Mouse (Mus musculus) gastrocnemius, postnatal 4 days (tissue): ENCODE data around the gene Arl15. TPM values are rescaled to one million over a fixed set of nuclear protein-coding genes. Genes with fewer than 3 reads are reported as not detected.

Source experiments
- DNase-seq, 2 experiments: peaks; one replicate each; pipeline ENCODE4 v3.0.0; 2021 to 2022; ENCODE audit warnings: low spot score in 2 of 2, mixed read lengths in 2 of 2
- total RNA-seq, 2 experiments: library from RNA; stranded (reverse); gene quantifications; 2 replicates each; pipeline ENCODE4 v1.2.3; 2021

The Arl15 gene
- total RNA-seq, 2 experiments from 2014 or later = 12.3 to 13.2 TPM

GRCm38 (mm10) chr13:113915700-113916099, 121.4 kb downstream of the Arl15 start:
- DNase-seq = no peak

GRCm38 (mm10) chr13:113916761-113917160, 122.5 kb downstream of the Arl15 start:
- no peak for DNase-seq

DNA sequence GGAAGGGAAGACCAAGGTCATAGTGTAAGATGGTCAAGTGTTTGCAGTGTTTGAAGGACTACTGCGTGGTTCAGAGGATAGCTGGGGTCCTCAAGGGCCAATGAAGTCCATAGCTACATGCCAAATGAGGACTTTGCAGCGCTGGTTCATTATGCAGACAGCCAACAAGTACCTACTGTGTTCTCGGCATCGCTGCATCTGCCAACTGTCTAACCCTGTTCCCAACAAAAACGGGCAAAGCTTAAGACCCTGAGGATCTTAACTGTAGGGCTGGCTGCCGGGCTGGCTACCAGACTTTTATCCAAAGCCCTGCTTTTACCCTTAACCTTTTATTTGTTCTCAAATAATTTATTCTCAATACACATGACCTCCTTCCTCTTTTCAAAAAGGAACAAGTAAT, 123.1 kb downstream of the Arl15 start:
- DNase-seq = no peak

GRCm38 (mm10) chr13:113917868-113918411, 123.6 kb downstream of the Arl15 start:
- no peak for DNase-seq

DNA sequence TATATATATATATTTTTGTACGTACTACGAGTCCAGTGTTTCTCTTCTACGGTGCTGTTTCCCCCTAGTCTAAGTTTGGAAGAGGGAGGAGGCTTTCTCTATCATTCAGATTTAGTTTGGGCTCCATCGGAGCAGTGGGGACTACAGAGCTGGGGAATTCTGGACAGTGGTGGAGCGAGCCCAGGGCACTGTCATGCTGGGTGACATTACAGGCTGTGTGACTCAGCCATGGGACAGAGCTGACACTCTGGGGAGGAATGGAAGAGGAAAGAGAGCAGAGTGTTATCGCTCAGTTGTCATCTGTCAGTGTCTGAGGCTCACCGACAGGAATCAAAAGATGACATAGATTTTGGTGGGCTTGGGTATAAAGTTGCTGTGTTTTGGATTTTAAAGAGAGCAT, 124.4 kb downstream of the Arl15 start:
- no peak for DNase-seq

DNA sequence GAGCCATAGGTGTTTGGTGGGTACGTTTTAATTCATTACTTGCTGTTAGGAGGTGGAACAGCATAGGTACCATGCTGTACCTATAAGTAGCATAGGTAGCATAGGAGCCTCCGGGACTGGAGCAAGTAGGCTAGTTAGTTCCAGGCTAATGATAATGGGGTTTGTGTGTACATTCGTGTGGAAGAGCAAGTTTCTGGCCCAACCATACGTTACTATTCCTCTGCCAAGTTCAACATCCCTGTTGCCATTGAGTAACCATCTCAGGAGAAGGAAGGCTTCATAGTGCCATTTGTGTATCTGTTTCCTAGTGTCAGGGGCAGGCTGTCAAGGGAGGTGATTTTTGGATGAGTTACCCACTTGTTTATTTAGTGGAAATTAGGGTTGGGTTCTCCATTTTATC, 141.4 kb downstream of the Arl15 start:
- DNase-seq = no peak

- no peak for DNase-seq
Measured at GRCm38 (mm10) chr13:113937231-113937630, 142.9 kb downstream of the Arl15 start.

- DNase-seq = no peak
Measured at GRCm38 (mm10) chr13:113938561-113938960, 144.3 kb downstream of the Arl15 start.

- no peak for DNase-seq
Measured at GRCm38 (mm10) chr13:113939097-113939496, 144.8 kb downstream of the Arl15 start.

GRCm38 (mm10) chr13:113939681-113940080, 145.4 kb downstream of the Arl15 start:
- DNase-seq = peak in 1 of 2 experiments; percentile 45

DNA sequence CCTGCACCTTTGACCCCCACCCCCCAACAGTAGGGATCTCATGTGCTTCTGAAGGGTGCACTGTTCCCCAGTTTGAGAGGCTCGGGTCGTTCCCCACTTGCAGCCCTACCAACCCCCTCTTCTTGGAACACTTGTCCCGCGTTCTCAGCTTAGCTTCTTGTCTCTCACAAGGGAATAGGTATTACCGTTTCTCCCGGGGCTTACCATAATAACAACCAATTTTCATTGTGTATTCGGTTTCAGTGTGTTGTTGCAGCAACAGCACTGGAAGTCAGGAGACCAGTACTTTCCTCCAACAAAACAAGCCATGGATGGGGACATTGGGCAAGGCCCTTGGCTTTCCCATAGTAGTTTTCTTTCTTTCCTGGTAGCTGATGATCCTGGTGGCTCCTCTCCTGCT, 145.8 kb downstream of the Arl15 start:
- DNase-seq = no peak

DNA sequence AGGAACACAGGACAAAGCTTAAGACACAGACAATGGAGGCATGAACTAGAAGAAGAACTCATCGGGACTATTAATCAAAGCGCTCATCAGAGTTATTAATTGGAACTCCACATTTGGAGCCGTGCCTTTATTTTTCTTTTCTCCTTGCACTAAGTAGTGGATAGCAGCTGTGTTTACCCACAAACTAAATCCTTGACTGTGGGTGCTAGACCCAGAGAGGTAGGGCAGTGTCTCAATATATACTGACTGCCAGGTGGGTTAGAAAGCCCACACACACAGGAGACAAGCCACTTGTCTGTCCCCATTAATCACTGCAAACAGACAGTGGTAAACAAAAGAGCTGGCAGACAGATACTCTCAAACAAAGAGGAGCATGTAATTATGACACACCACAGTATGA, 147.6 kb downstream of the Arl15 start:
- DNase-seq = no peak

GRCm38 (mm10) chr13:113947546-113947945, 153.2 kb downstream of the Arl15 start:
- DNase-seq = peak in 1 of 2 experiments; percentile 31

DNA sequence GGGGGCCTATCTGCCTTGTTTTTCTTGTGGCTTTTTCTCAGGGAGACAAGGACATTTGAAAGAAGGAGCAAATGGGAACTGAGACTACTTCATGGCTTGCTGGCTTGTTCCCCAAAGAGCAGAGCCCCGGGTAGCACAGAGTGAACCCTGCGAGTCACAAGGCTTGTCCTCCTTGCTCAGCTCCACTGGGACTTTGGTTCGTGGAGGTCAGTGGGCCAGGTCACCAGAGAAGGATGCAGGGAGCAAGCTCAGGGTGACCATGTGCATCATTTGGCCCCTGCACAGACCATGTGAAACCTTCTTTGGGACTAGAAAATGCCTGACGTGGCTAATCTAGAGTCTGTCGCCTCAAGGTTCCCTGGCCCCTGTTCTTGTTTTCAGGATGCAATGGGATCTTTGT, 155.4 kb downstream of the Arl15 start:
- no peak for DNase-seq

GRCm38 (mm10) chr13:113950131-113950530, 155.8 kb downstream of the Arl15 start:
- no peak for DNase-seq

- no peak for DNase-seq
Measured at GRCm38 (mm10) chr13:113957438-113957837, 163.1 kb downstream of the Arl15 start.

DNA sequence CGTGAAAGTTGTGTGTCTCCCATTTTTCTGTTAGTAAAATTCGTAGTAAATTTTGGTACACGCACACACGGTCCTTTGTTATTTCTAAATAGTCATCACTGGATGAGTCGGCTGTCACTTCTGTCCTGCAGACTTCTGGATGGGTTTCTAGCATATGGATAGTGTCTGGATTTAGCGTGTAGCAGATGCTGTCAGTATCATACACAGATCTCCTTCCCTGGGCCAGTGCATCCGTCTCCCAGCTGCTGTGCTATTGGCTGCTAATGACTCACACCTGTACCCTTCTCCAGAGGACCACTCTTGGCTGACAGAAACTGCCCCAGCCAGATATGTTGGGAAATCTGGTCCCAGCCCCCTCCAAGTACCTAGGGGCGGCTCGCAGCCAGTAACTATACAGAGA, 170.6 kb downstream of the Arl15 start:
- no peak for DNase-seq

DNA sequence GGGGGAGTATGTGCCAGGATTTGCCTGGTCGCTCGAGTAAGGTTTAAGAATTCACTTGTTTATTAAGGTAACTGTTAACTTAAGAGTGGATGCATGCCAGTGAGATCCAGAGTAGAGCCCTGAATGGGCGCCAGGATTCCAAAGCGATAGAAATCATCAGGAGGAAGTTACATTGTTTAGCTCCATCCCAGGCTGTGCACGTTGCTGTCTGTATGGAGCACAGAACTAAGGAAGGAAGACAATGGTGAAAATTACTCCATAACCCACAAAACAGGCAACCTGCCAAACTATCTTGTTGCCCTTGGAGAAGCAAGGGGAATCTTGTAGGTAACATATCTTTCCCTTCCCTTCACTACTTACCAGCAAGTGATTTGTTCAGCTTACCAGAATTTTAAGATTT, 176.4 kb downstream of the Arl15 start:
- DNase-seq = no peak

GRCm38 (mm10) chr13:113972401-113972800, 178.1 kb downstream of the Arl15 start:
- no peak for DNase-seq

GRCm38 (mm10) chr13:113974866-113975265, 180.6 kb downstream of the Arl15 start:
- no peak for DNase-seq

DNA sequence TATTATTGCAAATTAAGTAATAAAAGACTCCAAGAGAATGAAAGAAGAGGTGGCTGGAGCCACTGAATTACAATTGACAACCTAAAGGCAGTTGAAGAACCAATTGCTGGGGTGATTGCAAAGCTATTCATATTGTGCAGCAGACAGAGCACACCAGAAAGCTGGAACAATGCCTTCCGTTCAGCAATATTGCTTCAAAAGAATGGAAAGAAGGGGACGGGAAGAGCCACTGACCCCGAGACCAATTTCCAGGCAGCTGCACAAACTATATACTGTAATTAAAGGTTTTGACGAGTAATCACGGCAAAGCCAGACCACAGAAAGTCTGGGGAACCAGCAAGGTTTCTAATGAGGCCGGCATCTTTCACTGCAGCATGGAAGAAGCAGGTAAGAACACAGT, 181.4 kb downstream of the Arl15 start:
- DNase-seq = no peak

DNA sequence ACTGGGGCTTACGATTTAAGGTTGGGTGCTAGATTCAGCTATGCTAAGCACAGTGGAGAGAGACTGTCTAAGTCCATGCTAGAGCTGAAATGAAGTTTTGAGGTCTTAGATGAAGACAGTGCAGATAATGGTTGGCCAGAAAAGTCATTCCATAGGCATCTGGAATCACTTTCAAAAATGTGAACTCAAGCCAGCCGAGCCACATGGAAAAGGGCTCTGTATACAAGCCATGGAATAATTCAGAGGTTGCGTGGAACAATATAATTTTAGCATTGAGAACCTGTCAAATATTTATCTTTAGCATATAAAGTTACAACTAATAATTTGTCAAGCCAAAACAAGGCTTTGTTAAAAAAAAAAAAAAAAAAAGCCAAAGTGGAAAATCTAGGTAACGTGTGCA, 182.6 kb downstream of the Arl15 start:
- DNase-seq = no peak

GRCm38 (mm10) chr13:113980739-113981460, 186.6 kb downstream of the Arl15 start:
- DNase-seq = no peak
